Mouse (Mus musculus) heart, embryonic 16.5 days (tissue): ENCODE results near the gene Smg1. TPM values are rescaled to one million over a fixed set of nuclear protein-coding genes. Genes with fewer than 3 reads are reported as not detected.

Experiments
- polyA plus RNA-seq: library from polyadenylated mRNA; unstranded; fragments of >200 nt; fragmentation: Nextera tagmentation; extraction: Ambion mirVana; gene quantifications from 2 replicates; pipeline ENCODE4 v1.2.1, GENCODE M21; 2015

The Smg1 gene
- polyA plus RNA-seq, 1 experiment from 2014 or later = 13.9 TPM

Other genes with a start within 250 kb of the Smg1 start
- gene Rps15a, start 127.5 kb downstream of the Smg1 start, polyA plus RNA-seq = 365 and 393 TPM in 2 replicates
- gene Arl6ip1, start 114.0 kb downstream of the Smg1 start, polyA plus RNA-seq = 270 and 274 TPM in 2 replicates
- gene Syt17, start 204.6 kb upstream of the Smg1 start, polyA plus RNA-seq = 1.9 and 2.1 TPM in 2 replicates
- 4.1 and 4.9 TPM in 2 replicates for gene Itpripl2, start 248.3 kb upstream of the Smg1 start, polyA plus RNA-seq